22 mouse cellular contexts compared by ENCODE assay signal in genomic region chr17:44345374-44345773, GRCm38 (mm10).
"Had no signal": no experiment of that assay in that cellular context is flagged by ENCODE, and none has a peak within 500 bp of the region (broad histone marks: within the 10 kb centered on the region; RNA-seq: fewer than 3 reads in every experiment).

No protein-coding gene starts in this region.

- H3K4me3 ChIP-seq: liver, embryonic 15.5 days; lung, embryonic 15.5 days; megakaryocyte, embryonic 14.5 days; midbrain, embryonic 13.5 days; midbrain, embryonic 15.5 days; myocyte; neural tube, embryonic 13.5 days; neural tube, embryonic 15.5 days had no signal

- H3K27ac ChIP-seq: liver, embryonic 15.5 days; lung, embryonic 15.5 days; macrophage; midbrain, embryonic 13.5 days; midbrain, embryonic 15.5 days; neural tube, embryonic 13.5 days; neural tube, embryonic 15.5 days had no signal

- DNase-seq: liver, postnatal 0 days; lung, adult 2 months; lung, postnatal 14 days; lung, postnatal 36 days; retina, postnatal 1 day; right cerebral cortex, adult 18-20 months; right cerebral cortex, postnatal 25 days; right cerebral cortex, postnatal 4 days; spleen, adult 18-20 months; thymus, adult 18-20 months; thymus, postnatal 14 days; thymus, postnatal 36 days had no signal

- ATAC-seq: liver, postnatal 0 days; lung, postnatal 0 days; midbrain, embryonic 13.5 days; midbrain, embryonic 15.5 days had no signal

- H3K4me1 ChIP-seq: liver, embryonic 15.5 days; lung, embryonic 15.5 days; megakaryocyte, embryonic 14.5 days; midbrain, embryonic 13.5 days; midbrain, embryonic 15.5 days; neural tube, embryonic 13.5 days; neural tube, embryonic 15.5 days had no signal
